Mouse (Mus musculus): ENCODE results near the gene Dpysl4. TPM values are rescaled to one million over a fixed set of nuclear protein-coding genes. Genes with fewer than 3 reads are reported as not detected.

Gene Dpysl4
- polyA plus RNA-seq, 1 experiment, result 0.71 TPM

DNA sequence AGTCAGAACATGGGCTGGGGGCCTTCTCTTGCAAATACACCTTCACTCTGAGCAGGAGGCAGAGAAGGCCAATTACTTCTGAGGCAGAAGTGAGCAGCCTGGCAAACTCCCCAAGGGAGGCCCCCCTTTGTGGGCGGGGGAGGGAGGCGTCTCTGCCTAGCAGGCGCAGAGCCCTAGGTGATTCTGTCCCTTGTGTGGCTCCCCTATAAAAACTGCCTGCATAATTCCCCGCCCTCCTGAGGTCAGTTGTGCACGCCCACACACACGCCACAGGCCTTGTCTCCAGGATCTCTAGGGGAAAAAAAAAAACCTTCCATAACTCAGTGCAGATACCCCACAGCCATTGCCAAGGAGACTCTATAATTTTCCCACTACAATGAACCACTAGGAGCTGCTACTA, 44.6 kb downstream of the Dpysl4 start:
- Histone ChIP-seq H3K4me3 (ENCODE audit: extremely low read depth, insufficient read depth, insufficient read length) (no peak overlapping the region), H3K27ac (ENCODE audit: insufficient read depth, low read length) (no peak overlapping the region), H3K36me3 (ENCODE audit: control insufficient read depth, insufficient read depth, low read length) (no peaks in the 10 kb centered on the region), H3K4me1 (ENCODE audit: control insufficient read depth, insufficient read depth, insufficient read length) (no peaks in the 10 kb centered on the region), H3K27me3 (ENCODE audit: control insufficient read depth, insufficient read depth, low read length) (no peaks in the 10 kb centered on the region)
- 34% methylated on average over 6 of the region's 6 CpGs for WGBS
- DNase-seq (ENCODE audit: low read depth in 1 of 2, low spot score in 2 of 2), result no peak
- TF ChIP-seq POLR2A (IDR thresholded peaks at IDR 0.05; ENCODE audit: low read depth, low read length) (no peak), CTCF (IDR thresholded peaks at IDR 0.05; ENCODE audit: extremely low read depth, insufficient read depth, insufficient read length, insufficient replicate concordance) (no peak)

DNA sequence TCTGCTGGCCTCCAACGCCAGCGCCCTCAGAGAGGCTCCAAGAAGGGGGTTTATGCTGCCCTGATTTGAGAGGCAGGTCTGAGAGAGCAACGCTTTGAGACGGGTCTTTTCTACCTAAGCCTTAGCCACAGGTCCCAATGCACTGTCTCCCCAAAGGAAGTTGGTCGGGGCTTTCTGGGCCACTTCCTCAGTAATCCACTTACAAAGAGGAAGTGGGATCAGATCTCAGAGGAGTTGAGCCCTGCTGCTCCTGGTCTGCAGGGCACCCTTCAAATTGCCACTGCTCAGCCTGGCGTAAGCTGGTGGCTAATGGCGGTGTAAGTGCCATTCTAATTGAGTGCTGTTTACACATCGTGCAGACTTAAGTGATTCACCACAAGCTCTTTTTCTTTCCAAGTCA, 45.7 kb downstream of the Dpysl4 start:
- no peak for DNase-seq (ENCODE audit: low read depth in 1 of 2, low spot score in 2 of 2)
- TF ChIP-seq POLR2A (IDR thresholded peaks at IDR 0.05; ENCODE audit: low read depth, low read length), result no peak
- no peak for TF ChIP-seq CTCF (IDR thresholded peaks at IDR 0.05; ENCODE audit: extremely low read depth, insufficient read depth, insufficient read length, insufficient replicate concordance)
- H3K4me3 ChIP-seq (ENCODE audit: extremely low read depth, insufficient read depth, insufficient read length), result no peak overlapping the region
- no peaks in the 10 kb centered on the region for H3K36me3 ChIP-seq (ENCODE audit: control insufficient read depth, insufficient read depth, low read length)
- H3K27ac ChIP-seq (ENCODE audit: insufficient read depth, low read length), result 0 out of 2 replicates have a peak overlapping the region, but pooled peaks have one; percentile 13
- 10% methylated on average over 8 of the region's 8 CpGs for WGBS
- no peaks in the 10 kb centered on the region for H3K4me1 ChIP-seq (ENCODE audit: control insufficient read depth, insufficient read depth, insufficient read length)
- H3K27me3 ChIP-seq (ENCODE audit: control insufficient read depth, insufficient read depth, low read length), result no peaks in the 10 kb centered on the region

DNA sequence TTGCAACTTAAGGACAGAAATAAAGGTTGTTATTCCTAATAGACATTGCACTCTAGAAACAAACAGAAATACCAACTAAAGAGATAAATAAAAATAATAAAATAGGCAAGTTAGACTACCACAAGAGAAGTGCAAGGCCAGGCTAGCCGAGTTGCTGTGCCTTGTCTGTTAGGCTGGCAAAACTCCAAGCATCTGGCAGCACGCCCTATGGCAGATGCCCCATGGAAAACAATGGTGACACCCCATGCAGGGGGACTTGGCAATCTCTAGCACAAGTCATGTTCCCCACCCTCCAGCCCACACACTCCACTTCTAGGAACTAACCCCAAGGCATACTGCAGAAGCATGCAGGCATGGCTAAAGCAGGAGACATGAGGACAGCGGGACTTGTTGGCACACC, 47.6 kb downstream of the Dpysl4 start:
- WGBS, result 66% methylated on average over 3 of the region's 3 CpGs
- H3K27me3 ChIP-seq (ENCODE audit: control insufficient read depth, insufficient read depth, low read length), result no peaks in the 10 kb centered on the region
- no peak for DNase-seq (ENCODE audit: low read depth in 1 of 2, low spot score in 2 of 2)

DNA sequence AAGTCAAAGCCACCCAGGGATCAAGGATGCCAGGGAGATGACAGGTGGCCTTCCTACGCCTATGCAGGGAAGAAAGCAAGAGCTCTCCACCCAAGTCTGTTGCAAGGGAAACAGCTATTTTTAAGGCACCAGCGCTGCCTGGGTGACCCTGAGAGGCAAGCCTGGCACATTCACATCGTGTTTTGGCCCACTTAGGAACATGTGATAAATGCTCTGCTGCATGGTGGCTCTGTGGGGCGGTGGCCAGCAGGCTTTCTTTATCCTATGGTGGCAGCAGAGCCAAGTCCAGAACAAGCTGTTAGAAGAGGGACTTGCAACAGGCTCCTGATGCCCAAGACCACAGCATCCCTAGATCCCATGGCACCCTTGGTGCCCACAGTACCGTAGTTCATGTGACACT, 49.4 kb downstream of the Dpysl4 start:
- H3K27me3 ChIP-seq (ENCODE audit: control insufficient read depth, insufficient read depth, low read length), result no peaks in the 10 kb centered on the region
- no peak overlapping the region for H3K4me3 ChIP-seq (ENCODE audit: extremely low read depth, insufficient read depth, insufficient read length)
- H3K4me1 ChIP-seq (ENCODE audit: control insufficient read depth, insufficient read depth, insufficient read length), result no peaks in the 10 kb centered on the region
- no peak for DNase-seq (ENCODE audit: low read depth in 1 of 2, low spot score in 2 of 2)
- no peaks in the 10 kb centered on the region for H3K36me3 ChIP-seq (ENCODE audit: control insufficient read depth, insufficient read depth, low read length)
- 76% methylated on average over 5 of the region's 5 CpGs for WGBS
- H3K27ac ChIP-seq (ENCODE audit: insufficient read depth, low read length), result no peak overlapping the region
- TF ChIP-seq POLR2A (IDR thresholded peaks at IDR 0.05; ENCODE audit: low read depth, low read length) (no peak), CTCF (IDR thresholded peaks at IDR 0.05; ENCODE audit: extremely low read depth, insufficient read depth, insufficient read length, insufficient replicate concordance) (no peak)

More for the DNA sequence above, 47.6 kb downstream of the Dpysl4 start:
- H3K4me1 ChIP-seq (ENCODE audit: control insufficient read depth, insufficient read depth, insufficient read length), result no peaks in the 10 kb centered on the region
- no peak overlapping the region for H3K4me3 ChIP-seq (ENCODE audit: extremely low read depth, insufficient read depth, insufficient read length)
- no peak overlapping the region for H3K27ac ChIP-seq (ENCODE audit: insufficient read depth, low read length)
- TF ChIP-seq CTCF (IDR thresholded peaks at IDR 0.05; ENCODE audit: extremely low read depth, insufficient read depth, insufficient read length, insufficient replicate concordance), result no peak
- TF ChIP-seq POLR2A (IDR thresholded peaks at IDR 0.05; ENCODE audit: low read depth, low read length), result no peak
- H3K36me3 ChIP-seq (ENCODE audit: control insufficient read depth, insufficient read depth, low read length), result no peaks in the 10 kb centered on the region

DNA sequence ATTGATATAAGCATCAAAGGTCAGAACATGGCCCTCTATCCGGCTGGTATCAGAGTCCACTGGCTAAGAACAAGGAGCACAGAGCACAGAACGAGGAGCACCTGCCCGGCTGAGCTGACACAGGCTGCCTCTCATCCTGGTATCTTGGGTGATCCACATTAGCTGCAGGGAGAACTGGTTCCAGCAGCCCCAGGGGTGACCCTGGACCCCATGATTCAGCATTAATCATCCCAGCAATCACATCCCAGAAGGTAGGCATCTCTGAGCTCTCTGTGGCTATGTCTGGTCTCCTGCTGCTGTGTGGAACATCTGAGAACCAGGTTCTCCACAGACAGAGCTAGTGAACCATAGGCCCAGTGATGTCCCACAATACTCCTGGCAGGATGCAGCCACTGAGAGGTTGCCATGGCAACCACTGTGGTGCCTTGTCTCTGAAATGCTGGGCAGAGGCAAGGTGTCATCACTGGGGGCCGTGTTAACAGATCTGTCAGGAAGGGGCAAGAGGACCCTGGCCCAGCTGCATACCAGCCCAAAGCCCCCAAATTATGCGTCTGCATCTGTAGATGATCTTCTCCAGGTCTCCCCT, 51.2 kb downstream of the Dpysl4 start:
- Histone ChIP-seq H3K36me3 (ENCODE audit: control insufficient read depth, insufficient read depth, low read length) (no peaks in the 10 kb centered on the region), H3K27me3 (ENCODE audit: control insufficient read depth, insufficient read depth, low read length) (no peaks in the 10 kb centered on the region), H3K27ac (ENCODE audit: insufficient read depth, low read length) (no peak overlapping the region), H3K4me3 (ENCODE audit: extremely low read depth, insufficient read depth, insufficient read length) (no peak overlapping the region), H3K4me1 (ENCODE audit: control insufficient read depth, insufficient read depth, insufficient read length) (no peaks in the 10 kb centered on the region)
- 90% methylated on average over 5 of the region's 5 CpGs for WGBS
- DNase-seq (ENCODE audit: low read depth in 1 of 2, low spot score in 2 of 2), result no peak
- TF ChIP-seq POLR2A (IDR thresholded peaks at IDR 0.05; ENCODE audit: low read depth, low read length) (no peak), CTCF (IDR thresholded peaks at IDR 0.05; ENCODE audit: extremely low read depth, insufficient read depth, insufficient read length, insufficient replicate concordance) (no peak)

DNA sequence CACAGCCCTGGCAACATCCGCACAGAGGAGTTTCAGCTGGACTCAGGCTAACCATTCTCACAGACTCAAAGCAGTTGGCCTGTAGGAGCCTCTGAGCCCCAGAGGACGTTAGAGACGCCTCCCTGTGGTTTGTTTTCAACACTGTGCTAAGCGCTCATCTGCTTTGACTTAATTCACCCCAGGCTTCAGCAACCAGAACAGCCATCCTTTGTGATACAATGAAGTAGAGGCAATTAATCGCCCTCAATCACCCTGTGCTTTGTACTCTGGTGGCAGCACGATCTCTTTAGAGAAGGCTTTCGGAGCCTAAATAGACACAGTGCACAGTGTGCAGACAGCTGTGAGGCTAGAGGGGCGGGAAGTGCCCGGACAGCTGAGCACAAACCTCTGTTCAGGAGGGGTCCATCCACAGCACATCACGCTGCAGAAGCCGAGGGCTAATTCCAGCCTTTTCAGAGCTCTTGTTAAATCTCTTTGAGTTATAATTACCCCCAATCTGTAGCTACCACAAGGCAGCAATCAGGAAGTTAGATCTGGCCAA, 54.2 kb downstream of the Dpysl4 start:
- H3K36me3 ChIP-seq (ENCODE audit: control insufficient read depth, insufficient read depth, low read length), result no peaks in the 10 kb centered on the region

DNA sequence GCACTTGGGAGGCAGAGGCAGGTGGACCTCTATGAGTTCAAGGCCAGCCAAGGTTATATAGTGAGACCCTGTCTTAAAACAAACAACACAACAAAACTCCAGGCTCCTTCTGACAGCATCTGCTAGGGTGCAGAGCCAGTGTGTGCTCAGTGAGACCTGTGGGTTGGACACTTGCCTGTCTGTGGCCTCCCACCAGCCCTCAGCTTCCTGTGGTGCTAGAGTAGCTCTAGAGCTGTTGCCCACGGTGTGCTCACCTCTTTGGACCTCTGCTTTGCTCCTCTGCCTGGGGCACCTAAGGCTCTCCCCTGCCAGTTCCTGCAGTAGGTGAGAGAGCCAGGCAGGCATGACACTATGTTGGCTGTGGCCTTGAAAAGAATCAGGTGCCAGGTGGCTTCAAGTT, 58.0 kb downstream of the Dpysl4 start:
- H3K27ac ChIP-seq (ENCODE audit: insufficient read depth, low read length), result no peak overlapping the region
- TF ChIP-seq CTCF (IDR thresholded peaks at IDR 0.05; ENCODE audit: extremely low read depth, insufficient read depth, insufficient read length, insufficient replicate concordance) (no peak), POLR2A (IDR thresholded peaks at IDR 0.05; ENCODE audit: low read depth, low read length) (no peak)
- H3K4me1 ChIP-seq (ENCODE audit: control insufficient read depth, insufficient read depth, insufficient read length), result no peaks in the 10 kb centered on the region
- H3K4me3 ChIP-seq (ENCODE audit: extremely low read depth, insufficient read depth, insufficient read length), result no peak overlapping the region
- no peaks in the 10 kb centered on the region for H3K27me3 ChIP-seq (ENCODE audit: control insufficient read depth, insufficient read depth, low read length)
- no peak for DNase-seq (ENCODE audit: low read depth in 1 of 2, low spot score in 2 of 2)
- 0% methylated on average over 1 of the region's 1 CpGs for WGBS
- no peaks in the 10 kb centered on the region for H3K36me3 ChIP-seq (ENCODE audit: control insufficient read depth, insufficient read depth, low read length)

More for the DNA sequence above, 54.2 kb downstream of the Dpysl4 start:
- Histone ChIP-seq H3K27ac (ENCODE audit: insufficient read depth, low read length) (no peak overlapping the region), H3K4me3 (ENCODE audit: extremely low read depth, insufficient read depth, insufficient read length) (no peak overlapping the region), H3K27me3 (ENCODE audit: control insufficient read depth, insufficient read depth, low read length) (no peaks in the 10 kb centered on the region), H3K4me1 (ENCODE audit: control insufficient read depth, insufficient read depth, insufficient read length) (no peaks in the 10 kb centered on the region)
- TF ChIP-seq CTCF (IDR thresholded peaks at IDR 0.05; ENCODE audit: extremely low read depth, insufficient read depth, insufficient read length, insufficient replicate concordance), result no peak
- TF ChIP-seq POLR2A (IDR thresholded peaks at IDR 0.05; ENCODE audit: low read depth, low read length), result no peak
- WGBS, result 58% methylated on average over 11 of the region's 11 CpGs
- no peak for DNase-seq (ENCODE audit: low read depth in 1 of 2, low spot score in 2 of 2)
